ENCODE assay signal across 10 mouse cellular contexts in genomic region chr7:127194633-127195029, GRCm38 (mm10). TPM values are rescaled to one million over a fixed set of nuclear protein-coding genes. Genes with fewer than 3 reads are reported as not detected.
DNase-seq lines count a peak whose midpoint lies in the region; ATAC-seq and TF ChIP-seq lines count a peak whose summit lies in the region.
"Had no signal": no experiment of that assay in that cellular context is flagged by ENCODE, and none has a peak within 500 bp of the region (broad histone marks: within the 10 kb centered on the region; RNA-seq: fewer than 3 reads in every experiment).

No protein-coding gene starts in this region.

- peak overlapping the region; percentile 86 for H3K4me3 ChIP-seq in heart, embryonic 12.5 days
- H3K4me3 ChIP-seq in forebrain, embryonic 15.5 days, result peak overlapping the region; percentile 63
- H3K4me3 ChIP-seq in liver, postnatal 0 days (ENCODE audit: low read depth, low read length), result peak overlapping the region; percentile 65

- no peak for DNase-seq in heart, postnatal 36 days
- peak; percentile 79 for DNase-seq in ES-CJ7 (ENCODE audit: low read depth, low spot score)
- no peak for DNase-seq in liver, postnatal 0 days
- no peak for DNase-seq in spleen, adult 18-20 months
- DNase-seq in adrenal gland, adult 2 months, result no peak
- DNase-seq in adrenal gland, adult 8-10 months, result no peak
- DNase-seq: kidney, adult 9 months had no signal

- H3K4me1 ChIP-seq in heart, embryonic 12.5 days (replicated peaks), result peaks cover 20% of the 10 kb centered on the region
- peaks cover 23% of the 10 kb centered on the region for H3K4me1 ChIP-seq in forebrain, embryonic 15.5 days
- H3K4me1 ChIP-seq in liver, postnatal 0 days (ENCODE audit: insufficient read depth), result peaks cover 18% of the 10 kb centered on the region

- peak overlapping the region; percentile 90; the same call in 1 of the 2 replicates for H3K27ac ChIP-seq in heart, embryonic 12.5 days (ENCODE audit: poor library complexity, severe bottlenecking)
- H3K27ac ChIP-seq in forebrain, embryonic 15.5 days (replicated peaks), result no peak overlapping the region
- no peak overlapping the region for H3K27ac ChIP-seq in liver, postnatal 0 days (ENCODE audit: low read depth)

- ATAC-seq in heart, embryonic 12.5 days (ENCODE audit: insufficient number of reproducible peaks, low FRiP score), result no peak
- ATAC-seq in forebrain, embryonic 15.5 days (replicated peaks), result no peak
- no peak for ATAC-seq in liver, postnatal 0 days
- ATAC-seq: Patski had no signal

- no peaks in the 10 kb centered on the region for H3K27me3 ChIP-seq in heart, embryonic 12.5 days (replicated peaks)
- no peaks in the 10 kb centered on the region for H3K27me3 ChIP-seq in forebrain, embryonic 15.5 days
- H3K27me3 ChIP-seq in liver, postnatal 0 days (ENCODE audit: insufficient read depth, low read length), result no peaks in the 10 kb centered on the region
- H3K27me3 ChIP-seq: Patski had no signal

- no peaks in the 10 kb centered on the region for H3K9me3 ChIP-seq in heart, embryonic 12.5 days (replicated peaks)
- H3K9me3 ChIP-seq in forebrain, embryonic 15.5 days, result no peaks in the 10 kb centered on the region
- H3K9me3 ChIP-seq in liver, postnatal 0 days (ENCODE audit: low read length), result no peaks in the 10 kb centered on the region

- peaks cover 68% of the 10 kb centered on the region for H3K36me3 ChIP-seq in heart, embryonic 12.5 days
- peaks cover 54% of the 10 kb centered on the region for H3K36me3 ChIP-seq in forebrain, embryonic 15.5 days
- H3K36me3 ChIP-seq in liver, postnatal 0 days (replicated peaks; ENCODE audit: insufficient read depth, low read length), result peaks cover 65% of the 10 kb centered on the region

- 72% methylated on average over 7 of the region's 7 CpGs for WGBS in heart, embryonic 12.5 days
- WGBS in forebrain, embryonic 15.5 days, result 79% methylated on average over 7 of the region's 7 CpGs
- 64% methylated on average over 7 of the region's 7 CpGs for WGBS in liver, postnatal 0 days (ENCODE audit: insufficient replicate concordance)

- H3K4me2 ChIP-seq in heart, embryonic 12.5 days, result peak overlapping the region; percentile 85
- peak overlapping the region; percentile 83 for H3K4me2 ChIP-seq in forebrain, embryonic 15.5 days (replicated peaks)
- peak overlapping the region; percentile 78 for H3K4me2 ChIP-seq in liver, postnatal 0 days (ENCODE audit: low read depth, low read length)

- TF ChIP-seq CTCF in liver, postnatal 0 days (IDR thresholded peaks at IDR 0.05; ENCODE audit: low read depth), result no peak

- no peak for TF ChIP-seq EP300 in liver, postnatal 0 days (IDR thresholded peaks at IDR 0.05; ENCODE audit: low read depth)

- H3K9ac ChIP-seq in heart, embryonic 12.5 days, result peak overlapping the region; percentile 85
- peak overlapping the region; percentile 66; the same call in 1 of the 2 replicates for H3K9ac ChIP-seq in forebrain, embryonic 15.5 days (replicated peaks)
- H3K9ac ChIP-seq in liver, postnatal 0 days (replicated peaks), result peak overlapping the region; percentile 77

- intact Hi-C loops in heart, postnatal 36 days (cut with DNase I), result loop anchor here (5.0 kb wide), 2 partner anchors 152 to 332 kb away; partner anchors contain the start of genes Hirip3, Ino80e and Kif22

RNA-seq across cellular contexts. Expression of gene Cd2bp2, which starts 1.2 kb away (rescaled TPM):
- polyA plus RNA-seq in heart, embryonic 12.5 days (2016; fragmentation: Nextera tagmentation; extraction: Ambion mirVana), result 50.5 and 51.5 TPM in 2 replicates
- total RNA-seq in heart, postnatal 36 days (2021), result 10 to 100 TPM; 36.9 to 38.0 TPM
- polyA plus RNA-seq in forebrain, embryonic 15.5 days (2015; fragmentation: Nextera tagmentation; extraction: Ambion mirVana), result 86.7 and 91.5 TPM in 2 replicates
- polyA plus RNA-seq in liver, postnatal 0 days (2015; fragmentation: Nextera tagmentation; extraction: Ambion mirVana), result 11.5 and 14.0 TPM in 2 replicates
- total RNA-seq in adrenal gland, adult 2 months (2021), result 10 to 100 TPM; 37.6 to 67.6 TPM
- polyA plus RNA-seq in adrenal gland, adult 2 months (2012; rRNA removed), result 12.7 and 13.8 TPM in 2 replicates
- total RNA-seq in adrenal gland, adult 8-10 months (2022), result 10 to 100 TPM; 61.9 to 89.2 (median 70.0) TPM

RNA-seq across cellular contexts. Expression of gene Tbc1d10b, which starts 13.6 kb away (rescaled TPM):
- 29.2 and 32.3 TPM in 2 replicates for polyA plus RNA-seq in heart, embryonic 12.5 days (2016; fragmentation: Nextera tagmentation; extraction: Ambion mirVana)
- total RNA-seq in heart, postnatal 36 days (2021), result 10 to 100 TPM; 24.6 to 26.4 TPM
- polyA plus RNA-seq in forebrain, embryonic 15.5 days (2015; fragmentation: Nextera tagmentation; extraction: Ambion mirVana), result 33.6 and 35.1 TPM in 2 replicates
- 8.3 and 8.6 TPM in 2 replicates for polyA plus RNA-seq in liver, postnatal 0 days (2015; fragmentation: Nextera tagmentation; extraction: Ambion mirVana)
- total RNA-seq in adrenal gland, adult 2 months (2021), result 10 to 100 TPM; 36.0 to 43.6 TPM
- 31.5 and 35.1 TPM in 2 replicates for polyA plus RNA-seq in adrenal gland, adult 2 months (2012; rRNA removed)
- 10 to 100 TPM; 47.9 to 63.7 (median 57.0) TPM for total RNA-seq in adrenal gland, adult 8-10 months (2022)

RNA-seq across cellular contexts. Expression of gene Mylpf, which starts 14.1 kb away (rescaled TPM):
- 17.8 and 20.0 TPM in 2 replicates for polyA plus RNA-seq in heart, embryonic 12.5 days (2016; fragmentation: Nextera tagmentation; extraction: Ambion mirVana)
- total RNA-seq in heart, postnatal 36 days (2021), result 1 to 10 TPM; 2.4 to 2.5 TPM
- 6.1 and 6.3 TPM in 2 replicates for polyA plus RNA-seq in forebrain, embryonic 15.5 days (2015; fragmentation: Nextera tagmentation; extraction: Ambion mirVana)
- polyA plus RNA-seq in liver, postnatal 0 days (2015; fragmentation: Nextera tagmentation; extraction: Ambion mirVana), result 19.7 and 94.3 TPM in 2 replicates
- 1 to 10 TPM; 2.2 to 2.3 TPM for total RNA-seq in adrenal gland, adult 2 months (2021)
- not detected in 2 replicates for polyA plus RNA-seq in adrenal gland, adult 2 months (2012; rRNA removed)
- 1 to 10 TPM; 2.8 to 6.2 (median 3.7) TPM for total RNA-seq in adrenal gland, adult 8-10 months (2022)

RNA-seq across cellular contexts. Expression of gene Zfp553, which starts 38.2 kb away (rescaled TPM):
- 23.8 and 25.3 TPM in 2 replicates for polyA plus RNA-seq in heart, embryonic 12.5 days (2016; fragmentation: Nextera tagmentation; extraction: Ambion mirVana)
- 1 to 10 TPM; 6.0 to 6.6 TPM for total RNA-seq in heart, postnatal 36 days (2021)
- polyA plus RNA-seq in forebrain, embryonic 15.5 days (2015; fragmentation: Nextera tagmentation; extraction: Ambion mirVana), result 70.7 and 71.5 TPM in 2 replicates
- 4.0 and 5.3 TPM in 2 replicates for polyA plus RNA-seq in liver, postnatal 0 days (2015; fragmentation: Nextera tagmentation; extraction: Ambion mirVana)
- total RNA-seq in adrenal gland, adult 2 months (2021), result 10 to 100 TPM; 11.7 to 12.7 TPM
- 18.3 and 20.5 TPM in 2 replicates for polyA plus RNA-seq in adrenal gland, adult 2 months (2012; rRNA removed)
- 10 to 100 TPM; 11.6 to 19.5 (median 15.0) TPM for total RNA-seq in adrenal gland, adult 8-10 months (2022)

RNA-seq across cellular contexts. Expression of gene Sept1, which starts 38.3 kb away (rescaled TPM):
- polyA plus RNA-seq in heart, embryonic 12.5 days (2016; fragmentation: Nextera tagmentation; extraction: Ambion mirVana), result 22.1 and 28.2 TPM in 2 replicates
- 1 to 10 TPM; 2.8 TPM for total RNA-seq in heart, postnatal 36 days (2021)
- polyA plus RNA-seq in forebrain, embryonic 15.5 days (2015; fragmentation: Nextera tagmentation; extraction: Ambion mirVana), result 21.8 and 27.8 TPM in 2 replicates
- polyA plus RNA-seq in liver, postnatal 0 days (2015; fragmentation: Nextera tagmentation; extraction: Ambion mirVana), result 16.7 and 17.3 TPM in 2 replicates
- 10 to 100 TPM in 1 of 2 experiments, 1 to 10 TPM in 1; 7.1 to 11.4 TPM for total RNA-seq in adrenal gland, adult 2 months (2021)
- polyA plus RNA-seq in adrenal gland, adult 2 months (2012; rRNA removed), result 8.6 and 10.9 TPM in 2 replicates
- 10 to 100 TPM in 2 of 4 experiments, 1 to 10 TPM in 2; 9.1 to 11.2 (median 10.3) TPM for total RNA-seq in adrenal gland, adult 8-10 months (2022)
